In the genomic region with DNA sequence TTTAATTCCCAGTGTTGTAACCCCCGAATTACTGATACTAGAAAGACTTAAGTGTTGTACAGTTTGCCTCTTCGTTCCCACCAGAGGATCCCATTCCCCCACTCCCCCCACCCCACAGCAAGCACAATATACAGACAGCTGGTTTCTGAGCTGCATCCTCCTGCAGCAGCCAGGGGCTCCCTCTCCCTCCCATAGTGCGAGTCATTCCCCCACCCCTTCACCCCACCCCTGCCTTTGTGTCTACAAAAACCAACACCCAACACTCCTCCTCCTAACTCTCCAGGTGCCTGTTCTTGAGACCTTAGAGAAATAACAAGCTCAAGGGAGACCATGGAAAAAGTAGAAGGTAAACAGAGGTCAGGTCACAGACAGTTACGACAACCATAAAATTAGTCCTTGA, we compare ENCODE assay signal across 2 mouse cellular contexts. TPM values are rescaled to one million over a fixed set of nuclear protein-coding genes. Genes with fewer than 3 reads are reported as not detected.
"Had no signal": no experiment of that assay in that cellular context is flagged by ENCODE, and none has a peak within 500 bp of the region (broad histone marks: within the 10 kb centered on the region; RNA-seq: fewer than 3 reads in every experiment).

No protein-coding gene starts in this region.

RNA-seq across cellular contexts. Expression of a gene that starts 40.8 kb away (rescaled TPM):
- total RNA-seq: neutrophil, adult 5-6 weeks had no signal
- polyA plus RNA-seq: urinary bladder, adult 2 months had no signal
